Mouse (Mus musculus) kidney, postnatal 4 days (tissue): Measurements from ENCODE around the gene Tgfbrap1.
"Not testable (repeated sequence)": the region's sequence is repeated elsewhere in the genome, so short reads cannot be mapped to it uniquely, and the experiment has no call there.

Experiments used
- DNase-seq, 2 experiments: peaks; one replicate each; pipeline ENCODE4 v3.0.0; 2021; ENCODE audit warnings: mixed read lengths in 2 of 2

Gene Tgfbrap1

DNA sequence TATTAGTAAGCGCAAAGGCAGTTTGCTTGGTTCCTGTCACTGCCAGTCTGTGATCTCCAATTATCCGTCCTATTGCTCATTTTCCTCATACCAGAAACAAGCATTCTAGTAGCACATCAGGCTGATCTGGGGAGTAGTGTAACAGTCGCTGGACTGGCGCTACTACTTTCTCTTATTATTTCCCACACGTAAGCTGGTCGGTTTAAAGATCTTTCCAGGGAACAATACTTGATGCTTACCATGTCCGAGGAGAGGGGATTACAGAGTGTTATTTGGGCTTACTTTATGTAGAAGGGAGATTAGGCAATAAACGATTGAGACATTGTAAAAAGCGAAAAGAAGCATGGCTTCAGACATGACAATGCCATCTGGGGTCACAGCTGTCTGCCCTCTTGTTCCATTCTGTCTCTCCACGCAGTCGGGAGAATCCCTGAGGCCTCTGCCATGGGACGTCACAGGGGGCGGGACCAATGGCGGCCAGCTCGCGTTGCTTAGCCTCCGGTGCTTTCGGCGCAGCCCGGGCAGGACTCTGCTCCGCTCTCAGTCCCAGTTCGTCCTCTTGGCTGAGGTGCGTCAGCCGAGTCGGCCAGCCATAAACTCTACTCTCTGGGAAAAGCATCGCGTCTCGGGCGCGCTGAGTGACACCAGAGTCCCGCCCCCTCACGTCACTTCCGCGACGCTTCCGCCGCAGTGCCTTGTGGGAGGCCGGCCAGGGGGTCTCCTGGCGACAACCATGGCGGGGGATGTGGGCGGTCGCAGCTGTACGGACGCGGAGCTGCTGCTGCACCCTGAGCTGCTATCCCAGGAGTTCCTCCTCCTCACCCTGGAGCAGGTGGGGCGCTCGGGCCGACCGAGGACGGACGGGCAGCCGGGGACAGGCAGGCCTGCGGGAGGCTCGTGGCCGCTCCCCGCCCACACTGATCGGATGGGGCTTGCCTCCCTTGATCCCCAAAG, at the start of gene Tgfbrap1, which contains the start of gene AI597479:
Gene Tgfbrap1, minus strand, starts transcription at position 607 of the 954 bp plus-strand sequence.
Gene AI597479, plus strand, starts transcription at position 680 of the 954 bp plus-strand sequence.
- DNase-seq = peak; percentile 96 to 97

DNA sequence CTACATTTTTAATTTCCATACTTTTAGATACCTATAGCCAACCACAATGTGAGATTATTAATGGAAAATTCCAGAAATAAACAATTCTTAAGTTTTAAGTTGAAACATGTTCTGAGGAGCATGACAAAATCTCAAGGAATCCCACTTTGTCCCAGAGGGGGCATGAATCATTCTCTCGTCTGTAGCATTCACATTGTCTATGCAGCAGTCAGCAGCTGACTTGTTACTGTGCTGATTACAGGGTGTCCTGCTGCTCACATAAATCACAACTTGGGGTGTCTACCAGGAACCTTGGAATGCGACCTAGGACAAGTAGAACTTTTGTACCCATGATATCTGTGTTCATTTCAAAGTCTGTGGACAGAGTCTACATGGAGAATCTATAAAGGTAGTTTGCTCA, 49.0 kb upstream of the Tgfbrap1 start:
- DNase-seq = no peak

DNA sequence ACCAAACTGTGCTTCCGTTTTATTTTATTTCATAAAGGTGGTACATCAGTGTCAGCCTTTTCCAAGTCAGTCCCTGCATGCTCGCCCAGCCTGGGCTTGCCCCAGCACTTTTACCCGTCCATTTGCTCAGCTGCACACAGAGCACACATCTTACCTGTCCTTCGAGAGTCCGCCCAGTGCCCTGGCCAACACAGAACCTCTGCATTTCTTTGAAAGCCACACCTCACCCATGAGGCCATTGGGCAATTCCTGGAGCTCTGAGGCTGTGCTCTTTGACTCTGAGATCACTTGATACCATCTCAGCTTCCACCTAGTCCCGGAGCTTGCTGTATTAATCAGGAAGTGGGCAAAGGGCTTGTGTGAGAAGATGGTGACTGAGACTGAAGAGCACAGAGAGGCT, 47.0 kb upstream of the Tgfbrap1 start:
- no peak for DNase-seq

DNA sequence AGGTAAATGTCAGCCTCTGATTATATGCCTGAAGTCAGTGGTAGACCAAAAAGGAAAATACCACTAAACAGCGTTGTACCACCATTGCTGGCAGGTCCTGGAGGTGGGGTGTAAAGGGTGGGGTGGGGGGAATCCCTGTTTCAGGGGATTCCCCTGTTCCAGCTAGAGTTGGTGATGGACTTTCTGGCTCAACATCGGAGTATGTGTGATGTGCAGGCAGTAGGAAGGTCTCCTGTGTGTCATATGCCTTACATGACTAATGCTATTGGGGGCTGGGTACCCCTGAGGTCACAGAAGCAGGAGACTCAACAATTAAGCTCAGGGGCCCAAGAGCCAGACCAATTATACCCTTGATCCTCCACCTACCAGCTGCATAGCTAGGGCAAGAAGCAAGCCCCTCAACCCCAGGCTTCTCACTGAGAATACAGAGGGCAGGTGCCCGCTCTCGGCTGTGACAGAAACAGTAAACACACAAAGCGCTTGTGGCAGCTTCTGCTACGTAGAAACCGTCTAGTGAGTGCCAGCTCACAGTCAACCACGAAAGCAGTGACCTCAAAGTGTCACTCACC, 46.0 kb upstream of the Tgfbrap1 start:
- DNase-seq = no peak

DNA sequence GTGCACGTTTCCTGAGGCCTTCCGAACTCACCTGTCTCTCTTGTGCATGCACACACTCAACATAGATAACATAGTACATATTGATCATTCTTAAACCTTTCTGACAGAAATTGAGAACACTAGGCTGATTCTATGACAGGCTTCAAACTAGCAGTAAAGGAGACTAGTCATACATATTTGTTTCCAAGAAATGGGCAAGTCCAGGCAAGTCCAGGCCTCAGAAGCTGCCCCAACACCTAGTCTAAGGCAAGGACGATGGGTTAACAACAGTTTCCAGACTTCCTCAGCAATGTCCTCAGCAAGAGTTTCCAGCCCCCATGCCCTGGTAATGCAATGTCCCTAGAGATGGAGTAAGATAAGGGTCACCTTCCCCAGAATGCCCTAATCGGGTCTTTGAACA, 45.4 kb upstream of the Tgfbrap1 start:
- DNase-seq = no peak

DNA sequence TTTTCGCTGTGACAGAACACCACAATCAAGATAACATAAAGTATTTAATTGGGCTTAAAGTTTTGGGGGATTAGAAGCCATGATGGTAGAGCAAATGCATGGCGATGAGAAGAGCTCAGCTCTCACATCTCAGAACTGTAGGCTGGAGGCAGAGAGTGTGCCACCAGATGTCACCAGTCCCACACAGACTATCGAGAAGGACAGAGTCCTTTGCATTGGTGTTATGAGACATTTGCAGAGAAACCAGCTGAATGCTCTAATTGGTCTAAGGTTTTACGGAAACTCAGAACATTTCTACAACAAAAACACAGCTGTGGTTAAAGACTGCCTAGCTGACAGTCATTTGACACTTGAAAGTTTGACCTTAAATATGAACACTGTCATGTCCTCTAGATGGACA, 44.8 kb upstream of the Tgfbrap1 start:
- peak; percentile 56 to 67 for DNase-seq

DNA sequence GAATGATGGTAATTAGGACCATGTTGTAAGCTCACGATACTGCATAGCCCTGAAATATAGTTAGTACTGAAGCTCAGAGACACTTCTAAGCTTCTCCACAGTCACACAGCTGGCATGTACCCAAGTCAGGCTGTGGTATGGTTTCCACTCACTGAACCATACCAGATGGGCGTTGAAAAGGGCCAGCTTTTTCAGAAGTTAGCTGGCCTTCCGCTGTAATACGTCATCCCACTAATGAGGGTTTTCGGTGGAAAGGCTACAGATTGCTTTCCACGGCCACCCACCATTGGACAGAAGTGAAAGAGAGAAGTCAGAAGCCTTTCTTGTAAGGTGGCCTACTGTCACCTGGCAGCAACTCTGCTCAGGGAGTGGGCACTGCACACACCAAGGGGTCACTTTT, 44.4 kb upstream of the Tgfbrap1 start:
- DNase-seq = peak in 1 of 2 experiments; percentile 30

DNA sequence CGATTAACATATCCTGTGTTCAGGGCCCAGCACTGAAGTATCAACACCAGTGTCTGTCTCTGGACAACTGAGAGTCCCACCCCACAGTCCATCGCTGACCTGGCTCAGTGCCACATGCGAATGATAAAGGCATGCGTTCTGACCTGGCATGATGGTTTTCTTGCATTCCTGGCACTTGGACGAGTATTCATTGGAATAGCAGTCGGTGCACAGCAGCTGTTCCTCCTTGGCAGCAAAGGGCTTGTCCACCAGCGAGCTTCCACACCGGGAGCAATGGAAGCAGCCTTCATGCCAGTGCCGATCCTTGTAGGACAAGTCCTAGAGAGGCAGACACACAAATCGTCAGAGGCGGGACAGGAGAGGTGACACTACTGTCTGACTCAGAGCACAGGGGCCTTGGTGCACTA, 43.1 kb upstream of the Tgfbrap1 start:
- peak in 1 of 2 experiments; percentile 33 for DNase-seq

DNA sequence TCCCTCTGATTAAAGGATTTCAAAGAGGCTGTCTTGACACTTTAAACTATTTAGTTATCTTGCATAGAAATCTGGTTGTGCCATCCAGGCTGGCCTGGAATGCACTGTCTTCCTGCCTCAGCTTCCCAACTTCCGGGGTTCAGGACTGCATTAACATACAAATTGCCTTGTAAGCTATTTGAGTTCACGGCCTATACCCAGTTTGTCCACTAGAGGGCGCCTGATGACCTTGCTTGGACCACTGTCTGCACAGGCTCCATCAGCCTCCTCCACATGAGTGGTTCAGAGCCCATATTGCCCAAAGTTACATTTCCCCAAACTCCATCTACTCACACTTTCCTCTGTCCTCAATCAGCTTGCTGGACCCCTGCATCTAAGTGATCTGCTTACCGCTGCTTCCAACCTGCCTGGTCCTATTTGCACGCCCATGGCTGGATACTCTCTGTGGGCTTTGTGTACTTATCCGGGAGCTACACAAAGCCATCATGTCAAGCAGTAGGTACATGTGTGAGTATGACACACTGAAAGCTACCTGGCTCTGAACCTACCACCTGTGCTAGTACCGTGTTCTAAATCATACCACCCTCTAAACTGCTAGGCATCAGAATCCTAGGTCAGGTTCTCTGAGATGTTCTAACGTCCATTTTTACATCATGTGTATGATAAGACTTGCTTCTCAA, 41.3 kb upstream of the Tgfbrap1 start:
- DNase-seq = peak; percentile 94

DNA sequence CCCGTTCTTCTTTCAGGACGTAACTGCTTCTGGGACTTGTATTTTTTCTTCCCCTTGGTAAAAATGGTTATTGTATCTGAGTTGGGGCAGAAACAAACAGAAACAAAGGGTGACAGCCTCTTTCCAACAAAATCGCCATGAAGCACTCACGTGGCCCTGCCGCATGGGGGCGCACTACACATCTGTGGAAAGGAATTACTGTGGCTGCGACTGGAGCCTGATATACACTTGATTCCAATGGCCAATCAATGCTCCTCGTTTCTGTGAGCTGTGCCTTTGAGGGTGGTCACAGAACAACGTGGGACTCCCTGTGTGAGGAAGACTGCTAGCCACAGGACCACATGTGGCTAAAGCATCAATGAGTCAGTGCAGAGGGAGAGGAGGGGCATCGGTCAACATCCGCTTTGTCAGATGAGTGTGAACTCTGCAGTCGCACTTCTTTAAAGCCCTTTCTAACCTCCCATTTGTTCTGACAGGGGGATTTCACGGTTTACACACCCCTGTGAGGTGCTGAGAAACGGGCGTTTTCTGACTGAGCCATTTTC, 39.9 kb upstream of the Tgfbrap1 start:
- DNase-seq = no peak

DNA sequence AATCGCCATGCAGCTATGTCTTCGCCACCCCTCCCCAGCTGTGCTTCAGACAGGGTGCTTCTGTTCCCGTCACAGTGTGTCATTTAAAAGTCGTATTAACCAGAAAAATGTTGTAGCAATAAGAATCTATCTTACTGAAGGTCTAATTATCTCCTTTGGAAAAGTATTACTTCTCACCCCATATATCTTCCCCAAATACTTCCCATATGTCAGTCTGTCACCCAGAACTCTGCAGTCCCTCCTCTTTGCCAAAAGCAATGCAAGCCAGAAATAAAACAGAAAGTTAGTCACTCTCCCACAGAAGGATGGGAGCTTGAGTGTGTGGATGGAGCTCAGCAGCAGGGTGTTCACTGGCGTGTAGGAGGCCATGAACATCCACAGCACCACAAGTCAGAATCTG, 38.9 kb upstream of the Tgfbrap1 start:
- DNase-seq = no peak

DNA sequence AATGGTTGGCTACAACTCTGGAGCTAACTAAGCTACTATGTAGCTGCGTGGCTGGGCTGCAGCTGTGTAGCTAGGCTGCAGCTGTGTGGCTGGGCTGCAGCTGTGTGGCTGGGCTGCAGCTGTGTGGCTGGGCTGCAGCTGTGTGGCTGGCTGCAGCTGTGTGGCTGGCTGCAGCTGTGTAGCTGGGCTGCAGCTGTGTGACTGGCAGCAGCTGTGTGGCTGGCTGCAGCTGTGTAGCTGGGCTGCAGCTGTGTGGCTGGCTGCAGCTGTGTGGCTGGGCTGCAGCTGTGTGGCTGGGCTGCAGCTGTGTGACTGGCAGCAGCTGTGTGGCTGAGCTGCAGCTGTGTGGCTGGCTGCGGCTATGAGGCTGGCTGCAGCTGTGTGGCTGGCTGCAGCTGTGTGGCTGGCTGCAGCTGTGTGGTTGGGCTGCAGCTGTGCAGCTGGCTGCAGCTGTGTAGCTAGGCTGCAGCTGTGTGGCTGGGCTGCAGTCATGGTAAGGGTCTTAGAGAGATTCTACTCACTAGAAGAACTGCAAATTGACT, 38.1 kb upstream of the Tgfbrap1 start:
- DNase-seq = not testable (repeated sequence)

DNA sequence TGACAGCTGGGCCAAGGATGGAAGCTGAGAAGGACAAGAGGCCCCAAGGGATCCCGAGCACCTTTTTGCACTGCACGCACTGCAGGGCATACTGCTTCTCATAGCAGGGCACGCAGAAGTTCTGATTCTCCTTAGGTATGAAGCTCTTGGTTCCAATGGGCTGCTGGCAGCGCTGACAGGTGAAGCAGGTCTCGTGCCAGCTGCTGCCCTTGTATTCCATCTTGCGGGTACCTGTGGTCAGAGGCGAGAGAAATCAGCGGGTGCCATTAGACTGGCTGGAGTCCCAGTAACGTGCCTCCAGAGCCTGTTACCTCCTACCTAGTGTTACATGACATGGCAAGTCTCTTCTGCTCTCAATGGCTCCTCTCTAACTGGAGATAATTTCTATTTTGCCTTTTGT, 33.2 kb upstream of the Tgfbrap1 start:
- DNase-seq = no peak

DNA sequence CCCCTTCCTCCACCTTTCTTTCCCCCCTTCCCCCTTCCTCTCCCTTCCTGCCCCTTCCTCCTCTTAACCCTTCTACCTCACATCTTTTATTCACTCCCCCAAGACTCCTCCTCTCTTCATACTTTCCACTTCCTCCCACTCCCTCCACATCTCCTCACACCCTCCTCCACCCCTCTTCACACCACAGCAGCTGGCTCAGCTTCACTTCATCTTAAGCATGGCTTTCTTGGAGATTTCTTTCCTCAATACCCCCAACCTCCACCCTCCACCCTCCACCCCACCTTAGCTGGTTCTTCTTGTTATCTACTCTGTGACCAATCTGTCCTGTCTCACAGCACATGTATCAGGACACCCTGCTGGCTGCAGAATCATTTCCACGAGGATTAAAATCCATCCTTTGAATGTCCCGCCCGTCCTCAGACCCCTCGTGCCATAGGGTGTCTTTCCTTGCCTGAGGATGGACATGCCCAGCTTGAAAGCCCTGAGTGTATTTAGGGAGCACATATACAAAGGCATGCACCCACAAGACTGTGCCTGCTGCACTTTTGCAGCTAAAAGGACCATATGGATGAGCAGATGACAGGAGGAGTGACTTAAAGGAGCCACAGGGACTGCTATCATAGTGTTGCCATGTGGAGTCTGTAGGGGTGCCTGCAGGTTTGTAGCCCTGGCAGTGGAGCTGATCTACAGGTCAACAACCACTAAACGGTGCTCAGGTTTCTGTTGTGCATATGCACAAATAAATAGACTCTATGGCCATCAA, 32.0 kb upstream of the Tgfbrap1 start:
- no peak for DNase-seq

DNA sequence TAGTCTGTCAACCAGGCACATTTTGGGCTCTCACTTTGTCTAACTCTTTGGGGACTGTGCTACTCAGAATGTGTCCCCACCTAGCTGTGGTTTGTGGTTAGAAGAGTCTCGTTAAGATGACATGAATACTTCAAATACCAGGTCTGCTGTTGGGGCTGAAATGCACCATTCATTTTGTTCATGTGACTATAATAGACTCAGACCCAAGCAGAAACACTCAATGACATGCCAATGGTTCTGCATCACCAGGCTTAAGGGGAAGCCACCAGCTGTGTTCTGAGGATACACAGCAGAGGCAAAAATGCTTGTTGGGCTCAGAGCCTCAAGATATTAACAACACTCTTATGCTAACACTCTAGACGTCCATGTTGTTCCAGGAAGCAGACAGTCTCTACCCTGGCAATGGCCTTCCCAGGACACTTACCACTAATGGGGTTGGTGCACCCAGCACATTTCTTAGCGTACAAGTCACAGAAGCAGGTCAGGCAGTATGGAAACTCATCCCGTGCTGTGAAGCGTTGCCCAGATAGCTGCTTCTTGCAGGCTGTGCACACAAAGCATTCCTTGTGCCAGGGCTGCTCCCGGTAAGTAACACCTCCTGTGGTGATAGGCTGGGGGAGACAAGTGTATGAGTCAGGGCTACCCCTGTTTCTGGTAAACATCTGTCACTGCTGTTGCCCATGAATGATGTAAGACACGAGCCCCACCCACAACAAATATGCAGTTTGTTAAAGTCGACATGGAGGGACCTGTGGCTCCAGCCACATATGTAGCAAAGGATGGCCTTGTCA, 29.6 kb upstream of the Tgfbrap1 start:
- DNase-seq = no peak

DNA sequence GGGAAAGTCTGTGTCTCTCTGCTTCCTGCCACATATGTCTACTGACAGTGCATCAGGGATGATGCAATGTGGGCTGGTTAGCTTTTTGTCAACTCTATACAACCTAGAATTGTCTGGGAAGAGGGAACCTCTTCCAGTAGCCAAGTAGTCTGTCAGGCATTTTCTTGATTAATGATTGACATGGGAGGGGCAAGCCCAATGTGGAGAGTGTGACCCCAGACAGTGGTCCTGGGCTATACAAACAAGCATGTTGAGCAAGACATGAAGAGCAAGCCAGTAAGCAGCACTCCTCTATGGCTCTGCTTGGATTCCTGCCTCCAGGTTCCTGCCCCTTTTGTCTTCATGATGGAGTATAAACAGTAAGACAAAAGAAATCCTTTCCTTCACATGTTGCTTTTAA, 28.8 kb upstream of the Tgfbrap1 start:
- no peak for DNase-seq

DNA sequence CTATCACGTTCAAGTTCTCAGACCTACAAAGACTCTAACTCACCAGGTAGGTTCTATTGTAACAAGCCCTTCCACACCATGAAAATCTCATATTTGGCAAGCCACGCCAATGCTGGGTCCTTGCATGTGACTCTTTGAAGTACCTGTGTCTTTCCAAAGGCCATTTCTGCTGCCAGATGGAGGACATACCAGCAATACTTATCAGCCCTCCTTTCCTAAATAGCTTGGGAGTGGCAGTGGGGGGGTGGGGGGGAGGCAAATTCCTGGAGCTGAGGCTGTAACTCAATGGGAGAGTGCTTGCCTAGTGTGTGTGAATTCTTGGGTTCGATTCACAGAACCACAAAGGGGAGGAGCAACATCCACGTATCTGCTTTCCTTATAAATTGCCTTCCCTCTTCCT, 26.3 kb upstream of the Tgfbrap1 start:
- no peak for DNase-seq

DNA sequence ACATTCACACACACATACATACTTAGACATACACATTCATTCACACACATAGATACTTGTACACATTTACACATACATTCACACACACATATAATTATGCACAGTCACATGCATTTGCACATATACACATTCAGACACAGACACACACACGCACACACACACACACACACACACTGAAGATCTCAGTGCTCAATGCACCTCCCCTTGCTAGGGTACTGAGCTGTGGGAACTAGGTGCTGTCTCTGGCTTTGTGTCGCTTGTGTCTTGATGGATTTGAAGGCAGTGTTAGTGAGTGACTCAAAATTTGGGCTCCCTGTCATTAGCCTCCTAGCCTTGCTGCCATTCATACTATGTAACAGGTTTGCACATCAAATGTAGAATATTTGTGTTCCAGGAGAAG, 24.2 kb upstream of the Tgfbrap1 start:
- DNase-seq = no peak

DNA sequence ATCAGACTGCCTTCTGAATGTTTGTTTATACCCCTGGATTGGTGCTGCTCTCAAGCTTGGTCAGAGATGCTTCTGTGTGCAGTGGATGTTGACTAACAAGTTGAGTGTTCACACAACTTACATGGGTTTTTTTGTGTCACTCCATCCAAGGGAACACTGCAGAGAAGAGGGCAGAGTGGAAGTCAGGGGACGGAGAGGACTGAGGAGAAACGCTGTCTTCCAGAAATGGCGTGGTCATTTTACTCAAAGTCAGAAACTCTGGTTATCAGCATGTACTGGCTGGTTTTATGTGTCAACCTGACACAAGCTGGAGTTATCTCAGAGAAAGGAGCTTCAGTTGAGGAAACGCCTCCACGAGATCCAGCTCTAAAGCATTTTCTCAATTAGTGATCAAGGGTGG, 22.5 kb upstream of the Tgfbrap1 start:
- no peak for DNase-seq

DNA sequence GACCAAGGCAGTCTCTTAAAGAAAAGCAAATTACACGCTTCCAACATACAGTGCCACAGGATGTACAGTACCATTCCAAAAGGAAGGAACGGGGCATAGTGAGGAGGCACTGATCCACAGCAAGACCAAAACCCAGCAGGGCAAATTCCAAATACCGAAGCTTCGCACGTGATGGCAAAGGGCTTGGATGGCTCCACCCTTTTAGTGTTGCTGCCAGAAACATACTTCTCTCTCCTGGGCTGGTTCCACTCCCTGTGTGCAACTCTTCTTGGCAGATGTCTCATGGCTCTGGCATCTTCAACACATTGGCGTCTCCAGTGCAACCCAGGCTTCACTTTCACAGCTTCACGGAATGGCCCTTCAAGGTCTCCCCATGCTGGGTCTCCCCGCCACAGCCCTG, 19.0 kb upstream of the Tgfbrap1 start:
- DNase-seq = peak in 1 of 2 experiments; percentile 28

DNA sequence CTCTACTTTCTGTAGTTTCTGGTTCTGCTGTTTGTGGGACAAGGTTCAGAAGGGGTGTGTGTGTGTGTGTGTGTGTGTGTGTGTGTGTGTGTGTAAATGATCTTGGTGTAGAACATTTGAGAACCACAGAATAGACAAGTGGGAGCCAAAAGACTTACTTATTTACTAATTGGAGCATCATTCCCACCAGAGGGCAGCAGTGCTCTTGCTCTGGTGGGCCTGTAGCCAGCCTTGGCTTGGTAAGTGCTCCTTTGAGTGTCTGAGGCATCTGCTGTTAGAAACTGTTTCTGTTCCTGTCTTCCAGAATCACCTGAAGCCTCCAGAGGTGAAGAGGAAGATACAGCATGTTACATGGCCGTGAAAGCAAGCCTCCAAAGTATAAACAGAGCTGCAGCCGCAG, 14.4 kb upstream of the Tgfbrap1 start:
- DNase-seq = peak; percentile 77 to 83
